Mouse (Mus musculus) cortical plate, adult 2 months (tissue): ENCODE results near the gene Acvrl1.

Experiments used
- CTCF ChIP-seq: fragments of 200-500 bp; IDR thresholded peaks from 2 replicates; pipeline ENCODE4 v1.5.1; 2011; ENCODE audit warnings: mild to moderate bottlenecking, control low read depth, low read length; ENCODE audit not compliant: insufficient read depth; ENCODE audit errors: extremely low read depth
- POLR2A ChIP-seq: fragments of 200-500 bp; IDR thresholded peaks from 2 replicates; pipeline ENCODE4 v1.6.1; 2011; ENCODE audit warnings: mild to moderate bottlenecking, low read length, control low read depth; ENCODE audit not compliant: insufficient read depth; ENCODE audit errors: extremely low read depth

GRCm38 (mm10) chr15:101154700-101155616 lies 26.6 kb downstream of the Acvrl1 start:
- TF ChIP-seq CTCF (no peak), POLR2A (no peak)
